Mouse (Mus musculus): ENCODE measurements around the gene Syt9. TPM values are rescaled to one million over a fixed set of nuclear protein-coding genes. Genes with fewer than 3 reads are reported as not detected.

Gene Syt9
- polyA plus RNA-seq, 1 experiment = not detected

GRCm38 (mm10) chr7:107341519-107342190 lies 28.9 kb upstream of the Syt9 start:
- H3K79me2 ChIP-seq (ENCODE audit: control insufficient read depth, insufficient read depth) = no peaks in the 10 kb centered on the region
- no peak overlapping the region for H3K4me3 ChIP-seq
- H3K36me3 ChIP-seq (ENCODE audit: control insufficient read depth, insufficient read depth) = no peaks in the 10 kb centered on the region
- TF ChIP-seq POLR2AphosphoS2 (IDR thresholded peaks at IDR 0.05; ENCODE audit: insufficient read length, low read depth) (no peak), TCF3 (IDR thresholded peaks at IDR 0.05; ENCODE audit: insufficient read length, low read depth) (no peak), MYOD1 (IDR thresholded peaks at IDR 0.05; ENCODE audit: control insufficient read depth in 1 of 3, insufficient read length in 2 of 3, low read depth in 2 of 3) (no peak), REST (IDR thresholded peaks at IDR 0.05; ENCODE audit: insufficient read depth, insufficient read length) (no peak)
- H3ac ChIP-seq (ENCODE audit: control insufficient read depth, insufficient read length) = no peak overlapping the region
- H3K4me2 ChIP-seq (ENCODE audit: low read depth) = no peak overlapping the region
- no peaks in the 10 kb centered on the region for H3K27me3 ChIP-seq (ENCODE audit: control insufficient read depth, insufficient read depth, insufficient read length)

DNA sequence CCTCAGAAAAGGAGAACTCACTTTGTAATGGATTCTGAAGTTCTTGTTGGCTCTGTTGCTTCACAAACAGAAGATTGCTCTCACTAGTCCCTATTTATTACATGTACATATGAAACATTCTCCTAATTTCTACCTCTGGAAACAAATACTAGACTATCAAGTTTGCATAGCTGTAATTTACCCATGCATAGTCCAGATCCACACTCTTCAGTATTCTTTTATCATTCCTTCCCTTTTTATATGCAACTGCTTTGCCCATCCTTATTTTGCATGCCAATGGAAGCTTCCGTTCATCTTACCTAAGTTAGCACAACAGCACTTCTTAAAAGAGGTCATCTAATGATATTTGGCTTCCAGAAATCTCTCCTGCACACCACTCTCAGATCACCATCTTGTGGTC lies 21.3 kb upstream of the Syt9 start:
- Histone ChIP-seq H3K4me3 (no peak overlapping the region), H3K27me3 (ENCODE audit: control insufficient read depth, insufficient read depth, insufficient read length) (no peaks in the 10 kb centered on the region), H3K4me2 (ENCODE audit: low read depth) (no peak overlapping the region), H3K36me3 (ENCODE audit: control insufficient read depth, insufficient read depth) (no peaks in the 10 kb centered on the region), H3ac (ENCODE audit: control insufficient read depth, insufficient read length) (no peak overlapping the region), H3K79me2 (ENCODE audit: control insufficient read depth, insufficient read depth) (no peaks in the 10 kb centered on the region)
- TF ChIP-seq CEBPB (IDR thresholded peaks at IDR 0.05; ENCODE audit: insufficient read depth, poor library complexity, severe bottlenecking) (no peak), POLR2A (IDR thresholded peaks at IDR 0.05; ENCODE audit: insufficient read length, low read depth) (no peak), MYOD1 (IDR thresholded peaks at IDR 0.05; ENCODE audit: control insufficient read depth in 1 of 3, insufficient read length in 2 of 3, low read depth in 2 of 3) (no peak), REST (IDR thresholded peaks at IDR 0.05; ENCODE audit: insufficient read depth, insufficient read length) (no peak), USF1 (IDR thresholded peaks at IDR 0.05; ENCODE audit: low read depth) (no peak), SRF (IDR thresholded peaks at IDR 0.05; ENCODE audit: control insufficient read depth, insufficient read length, low read depth) (no peak), TCF3 (IDR thresholded peaks at IDR 0.05; ENCODE audit: insufficient read length, low read depth) (no peak), MAX (IDR thresholded peaks at IDR 0.05; ENCODE audit: low read depth) (no peak), MYOG (IDR thresholded peaks at IDR 0.05; ENCODE audit: control insufficient read depth in 1 of 3, insufficient read depth in 1 of 3, insufficient read length in 2 of 3, low read depth in 2 of 3) (no peak), TCF12 (IDR thresholded peaks at IDR 0.05; ENCODE audit: insufficient read depth, poor library complexity, severe bottlenecking) (no peak), E2F4 (IDR thresholded peaks at IDR 0.05; ENCODE audit: insufficient read depth) (no peak), POLR2AphosphoS2 (IDR thresholded peaks at IDR 0.05; ENCODE audit: insufficient read length, low read depth) (no peak)

- no peaks in the 10 kb centered on the region for H3K79me2 ChIP-seq (ENCODE audit: control insufficient read depth, insufficient read depth)
- H3K36me3 ChIP-seq (ENCODE audit: control insufficient read depth, insufficient read depth) = no peaks in the 10 kb centered on the region
- H3K4me3 ChIP-seq = no peak overlapping the region
- no peaks in the 10 kb centered on the region for H3K27me3 ChIP-seq (ENCODE audit: control insufficient read depth, insufficient read depth, insufficient read length)
- TF ChIP-seq MYOG (IDR thresholded peaks at IDR 0.05; ENCODE audit: control insufficient read depth in 1 of 3, insufficient read depth in 1 of 3, insufficient read length in 2 of 3, low read depth in 2 of 3) = no peak
- TF ChIP-seq MYOD1 (IDR thresholded peaks at IDR 0.05; ENCODE audit: control insufficient read depth in 1 of 3, insufficient read length in 2 of 3, low read depth in 2 of 3) = no peak
- TF ChIP-seq MAX (IDR thresholded peaks at IDR 0.05; ENCODE audit: low read depth) = no peak
- TF ChIP-seq TCF3 (IDR thresholded peaks at IDR 0.05; ENCODE audit: insufficient read length, low read depth) = no peak
- TF ChIP-seq REST (IDR thresholded peaks at IDR 0.05; ENCODE audit: insufficient read depth, insufficient read length) = no peak
- TF ChIP-seq SRF (IDR thresholded peaks at IDR 0.05; ENCODE audit: control insufficient read depth, insufficient read length, low read depth) = no peak
- TF ChIP-seq POLR2AphosphoS2 (IDR thresholded peaks at IDR 0.05; ENCODE audit: insufficient read length, low read depth) = no peak
- TF ChIP-seq TCF12 (IDR thresholded peaks at IDR 0.05; ENCODE audit: insufficient read depth, poor library complexity, severe bottlenecking) = no peak
- no peak for TF ChIP-seq POLR2A (IDR thresholded peaks at IDR 0.05; ENCODE audit: insufficient read length, low read depth)
- TF ChIP-seq CEBPB (IDR thresholded peaks at IDR 0.05; ENCODE audit: insufficient read depth, poor library complexity, severe bottlenecking) = no peak
- no peak for TF ChIP-seq E2F4 (IDR thresholded peaks at IDR 0.05; ENCODE audit: insufficient read depth)
- TF ChIP-seq USF1 (IDR thresholded peaks at IDR 0.05; ENCODE audit: low read depth) = no peak
- H3K4me2 ChIP-seq (ENCODE audit: low read depth) = no peak overlapping the region
- H3ac ChIP-seq (ENCODE audit: control insufficient read depth, insufficient read length) = no peak overlapping the region
Observed at GRCm38 (mm10) chr7:107362153-107362552, 8.4 kb upstream of the Syt9 start.

DNA sequence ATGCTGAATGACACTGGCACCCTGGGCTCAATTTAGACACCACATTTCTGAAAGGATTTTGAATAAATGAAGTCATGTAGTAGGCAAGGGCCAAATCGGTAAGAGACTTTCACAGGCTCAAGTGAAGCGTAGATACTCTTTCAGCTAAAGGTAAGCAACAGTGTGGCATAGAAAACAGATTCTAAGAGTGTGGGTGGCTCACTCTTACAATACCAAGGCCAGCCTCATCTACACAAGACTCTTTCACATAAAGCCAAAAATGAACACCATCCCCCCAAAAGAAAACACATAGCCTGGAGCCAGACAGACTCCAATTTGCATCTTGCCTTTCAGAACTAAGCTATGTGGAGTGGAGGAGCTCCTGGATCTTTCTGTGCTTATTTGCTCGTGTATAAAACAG lies 7.9 kb upstream of the Syt9 start:
- no peaks in the 10 kb centered on the region for H3K79me2 ChIP-seq (ENCODE audit: control insufficient read depth, insufficient read depth)
- no peaks in the 10 kb centered on the region for H3K27me3 ChIP-seq (ENCODE audit: control insufficient read depth, insufficient read depth, insufficient read length)
- no peaks in the 10 kb centered on the region for H3K36me3 ChIP-seq (ENCODE audit: control insufficient read depth, insufficient read depth)
- no peak for TF ChIP-seq MYOD1 (IDR thresholded peaks at IDR 0.05; ENCODE audit: control insufficient read depth in 1 of 3, insufficient read length in 2 of 3, low read depth in 2 of 3)
- TF ChIP-seq SRF (IDR thresholded peaks at IDR 0.05; ENCODE audit: control insufficient read depth, insufficient read length, low read depth) = no peak
- TF ChIP-seq REST (IDR thresholded peaks at IDR 0.05; ENCODE audit: insufficient read depth, insufficient read length) = no peak
- no peak overlapping the region for H3ac ChIP-seq (ENCODE audit: control insufficient read depth, insufficient read length)
- no peak overlapping the region for H3K4me3 ChIP-seq
- no peak overlapping the region for H3K4me2 ChIP-seq (ENCODE audit: low read depth)

- H3K27me3 ChIP-seq (ENCODE audit: control insufficient read depth, insufficient read depth, insufficient read length) = no peaks in the 10 kb centered on the region
- no peaks in the 10 kb centered on the region for H3K79me2 ChIP-seq (ENCODE audit: control insufficient read depth, insufficient read depth)
- H3K4me3 ChIP-seq = no peak overlapping the region
- TF ChIP-seq SRF (IDR thresholded peaks at IDR 0.05; ENCODE audit: control insufficient read depth, insufficient read length, low read depth) = no peak
- TF ChIP-seq E2F4 (IDR thresholded peaks at IDR 0.05; ENCODE audit: insufficient read depth) = no peak
- TF ChIP-seq CEBPB (IDR thresholded peaks at IDR 0.05; ENCODE audit: insufficient read depth, poor library complexity, severe bottlenecking) = no peak
- TF ChIP-seq POLR2AphosphoS2 (IDR thresholded peaks at IDR 0.05; ENCODE audit: insufficient read length, low read depth) = no peak
- TF ChIP-seq MYOG (IDR thresholded peaks at IDR 0.05; ENCODE audit: control insufficient read depth in 1 of 3, insufficient read depth in 1 of 3, insufficient read length in 2 of 3, low read depth in 2 of 3) = no peak
- no peak for TF ChIP-seq MAX (IDR thresholded peaks at IDR 0.05; ENCODE audit: low read depth)
- TF ChIP-seq REST (IDR thresholded peaks at IDR 0.05; ENCODE audit: insufficient read depth, insufficient read length) = no peak
- TF ChIP-seq TCF12 (IDR thresholded peaks at IDR 0.05; ENCODE audit: insufficient read depth, poor library complexity, severe bottlenecking) = no peak
- no peak for TF ChIP-seq POLR2A (IDR thresholded peaks at IDR 0.05; ENCODE audit: insufficient read length, low read depth)
- no peak for TF ChIP-seq MYOD1 (IDR thresholded peaks at IDR 0.05; ENCODE audit: control insufficient read depth in 1 of 3, insufficient read length in 2 of 3, low read depth in 2 of 3)
- TF ChIP-seq USF1 (IDR thresholded peaks at IDR 0.05; ENCODE audit: low read depth) = no peak
- TF ChIP-seq TCF3 (IDR thresholded peaks at IDR 0.05; ENCODE audit: insufficient read length, low read depth) = no peak
- no peak overlapping the region for H3ac ChIP-seq (ENCODE audit: control insufficient read depth, insufficient read length)
- H3K4me2 ChIP-seq (ENCODE audit: low read depth) = no peak overlapping the region
- H3K36me3 ChIP-seq (ENCODE audit: control insufficient read depth, insufficient read depth) = no peaks in the 10 kb centered on the region
Observed at GRCm38 (mm10) chr7:107371126-107371920, 795 bp downstream of the Syt9 start.

Measured in myocyte (in vitro differentiated cells).